Mouse (Mus musculus) midbrain, embryonic 13.5 days (tissue): ENCODE data around the gene Gm20683. TPM values are rescaled to one million over a fixed set of nuclear protein-coding genes. Genes with fewer than 3 reads are reported as not detected.

Experiments used
- ATAC-seq: fragments of 200-750 bp; cut with Nextera tagmentation; 2 replicates; pipeline ENCODE4 v1.8.0; 2017; ENCODE audit warnings: mild to moderate bottlenecking, moderate TSS enrichment, moderate library complexity
- H3K27ac ChIP-seq: fragments of 300-500 bp; sonication (generic); 2 replicates; pipeline ENCODE4 v1.5.1; 2015; ENCODE audit warnings: inconsistent platforms, mild to moderate bottlenecking, moderate library complexity
- H3K27me3 ChIP-seq: fragments of 300-500 bp; sonication (generic); 2 replicates; pipeline ENCODE4 v1.6.1; 2015; ENCODE audit warnings: mild to moderate bottlenecking, inconsistent platforms
- H3K36me3 ChIP-seq: fragments of 300-500 bp; sonication (generic); 2 replicates; pipeline ENCODE4 v1.6.1; 2015; ENCODE audit warnings: mild to moderate bottlenecking, inconsistent platforms
- H3K4me1 ChIP-seq: fragments of 300-500 bp; sonication (generic); replicated peaks from 2 replicates; pipeline ENCODE4 v1.6.1; 2015; ENCODE audit warnings: inconsistent platforms
- H3K4me2 ChIP-seq: fragments of 300-500 bp; sonication (generic); replicated peaks from 2 replicates; pipeline ENCODE4 v1.6.1; 2015; ENCODE audit warnings: moderate library complexity, mild to moderate bottlenecking, inconsistent platforms
- H3K4me3 ChIP-seq: fragments of 300-500 bp; sonication (generic); replicated peaks from 2 replicates; pipeline ENCODE4 v1.5.1; 2015; ENCODE audit warnings: mild to moderate bottlenecking, inconsistent platforms
- H3K9ac ChIP-seq: fragments of 300-500 bp; sonication (generic); replicated peaks from 2 replicates; pipeline ENCODE4 v1.6.1; 2015; ENCODE audit warnings: mild to moderate bottlenecking, inconsistent platforms
- H3K9me3 ChIP-seq: fragments of 300-500 bp; sonication (generic); 2 replicates; pipeline ENCODE4 v1.6.1; 2016; ENCODE audit warnings: mild to moderate bottlenecking, inconsistent platforms
- WGBS: fragments of 180-500 bp; shearing (Covaris S2); methylation state at CpG from one replicate; pipeline ENCODE4 v1.1.7; 2015; 5-methylcytosine and 5-hydroxymethylcytosine counted together
- polyA plus RNA-seq: library from polyadenylated mRNA; unstranded; fragments of >200 nt; fragmentation: Nextera tagmentation; extraction: Ambion mirVana; gene quantifications from 2 replicates; pipeline ENCODE4 v1.2.1, GENCODE M21; 2015

The Gm20683 gene
- polyA plus RNA-seq, 1 experiment from 2014 or later = 7.5 TPM

DNA sequence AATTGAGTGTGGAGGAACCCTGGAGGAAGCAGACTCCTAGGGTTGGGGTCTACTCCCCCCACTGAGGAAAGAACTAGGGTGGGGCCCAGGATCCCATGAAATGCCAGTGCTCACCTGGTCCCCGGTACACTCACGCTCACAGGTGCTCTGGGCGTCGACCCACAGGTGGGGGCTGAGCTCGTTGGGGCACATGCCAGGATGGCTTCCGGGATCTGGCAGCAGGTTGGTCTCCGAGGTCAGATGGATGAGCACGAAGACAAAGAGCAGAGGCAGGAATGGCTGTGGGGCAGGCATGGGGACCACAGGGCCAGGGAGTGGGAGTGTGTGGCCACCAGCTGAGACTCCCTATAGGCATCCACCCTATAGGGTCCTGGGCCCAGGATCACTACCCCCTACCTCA lies 38.2 kb upstream of the Gm20683 start:
- Histone ChIP-seq H3K36me3 (peaks cover 55% of the 10 kb centered on the region), H3K27ac (no peak overlapping the region), H3K9ac (0 out of 2 replicates have a peak overlapping the region, but pooled peaks have one; percentile 4), H3K9me3 (no peaks in the 10 kb centered on the region), H3K4me2 (no peak overlapping the region), H3K27me3 (no peaks in the 10 kb centered on the region), H3K4me3 (no peak overlapping the region), H3K4me1 (peaks cover 41% of the 10 kb centered on the region)
- ATAC-seq = no peak
- WGBS = 62% methylated on average over 8 of the region's 8 CpGs

DNA sequence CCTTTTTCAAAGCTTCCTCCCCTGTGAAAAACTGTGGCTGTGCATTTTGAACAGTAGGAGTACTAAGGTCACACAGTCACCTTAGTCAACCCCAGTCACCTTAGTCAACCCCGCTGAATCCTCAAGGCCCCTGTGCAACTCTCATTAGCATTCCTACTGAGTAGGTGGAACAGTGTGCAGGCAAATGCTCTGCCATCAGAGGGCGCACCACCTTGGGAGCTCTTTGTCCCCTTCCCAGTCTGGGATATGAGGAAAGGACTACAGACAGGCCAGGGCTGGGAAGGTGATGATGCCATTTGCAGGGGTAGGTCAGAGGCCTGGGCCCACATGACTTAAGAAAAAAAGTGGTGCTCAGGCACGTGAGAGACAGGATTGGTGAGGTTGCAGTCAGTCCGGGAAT lies 37.7 kb upstream of the Gm20683 start:
- H3K4me2 ChIP-seq = no peak overlapping the region
- no peak overlapping the region for H3K27ac ChIP-seq
- 46% methylated on average over 4 of the region's 4 CpGs for WGBS
- H3K9me3 ChIP-seq = no peaks in the 10 kb centered on the region
- no peak for ATAC-seq
- H3K9ac ChIP-seq = 0 out of 2 replicates have a peak overlapping the region, but pooled peaks have one; percentile 4
- H3K4me3 ChIP-seq = no peak overlapping the region
- H3K27me3 ChIP-seq = no peaks in the 10 kb centered on the region
- peaks cover 50% of the 10 kb centered on the region for H3K36me3 ChIP-seq
- peaks cover 44% of the 10 kb centered on the region for H3K4me1 ChIP-seq

DNA sequence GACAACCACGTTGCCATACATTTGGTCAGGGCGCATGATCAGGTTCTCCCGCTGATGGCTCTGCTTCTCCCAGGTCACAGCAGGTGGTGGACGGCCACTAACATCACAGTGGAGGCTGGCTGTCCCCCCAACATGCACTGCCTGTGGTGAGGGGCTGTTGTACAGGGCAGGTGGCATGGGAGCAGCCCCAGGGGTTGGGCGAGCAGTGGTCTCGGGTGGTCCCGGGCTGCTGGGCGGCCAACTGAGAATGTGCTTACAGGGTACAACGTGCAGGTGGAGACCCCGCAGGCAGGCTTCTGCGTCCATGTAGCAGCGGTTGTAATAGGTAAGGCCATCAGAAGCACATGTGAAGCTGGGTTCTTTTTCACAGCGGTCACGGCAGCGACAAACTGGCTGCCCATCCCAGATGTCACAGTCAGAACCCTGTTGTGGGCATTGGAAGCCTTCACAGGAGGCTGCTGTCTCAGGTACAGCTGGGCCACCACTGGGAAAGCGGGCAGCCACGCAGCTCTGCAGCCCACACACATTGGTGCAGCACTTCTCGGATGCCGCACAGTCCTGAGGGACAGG lies 37.1 kb upstream of the Gm20683 start:
- WGBS = 84% methylated on average over 19 of the region's 19 CpGs

DNA sequence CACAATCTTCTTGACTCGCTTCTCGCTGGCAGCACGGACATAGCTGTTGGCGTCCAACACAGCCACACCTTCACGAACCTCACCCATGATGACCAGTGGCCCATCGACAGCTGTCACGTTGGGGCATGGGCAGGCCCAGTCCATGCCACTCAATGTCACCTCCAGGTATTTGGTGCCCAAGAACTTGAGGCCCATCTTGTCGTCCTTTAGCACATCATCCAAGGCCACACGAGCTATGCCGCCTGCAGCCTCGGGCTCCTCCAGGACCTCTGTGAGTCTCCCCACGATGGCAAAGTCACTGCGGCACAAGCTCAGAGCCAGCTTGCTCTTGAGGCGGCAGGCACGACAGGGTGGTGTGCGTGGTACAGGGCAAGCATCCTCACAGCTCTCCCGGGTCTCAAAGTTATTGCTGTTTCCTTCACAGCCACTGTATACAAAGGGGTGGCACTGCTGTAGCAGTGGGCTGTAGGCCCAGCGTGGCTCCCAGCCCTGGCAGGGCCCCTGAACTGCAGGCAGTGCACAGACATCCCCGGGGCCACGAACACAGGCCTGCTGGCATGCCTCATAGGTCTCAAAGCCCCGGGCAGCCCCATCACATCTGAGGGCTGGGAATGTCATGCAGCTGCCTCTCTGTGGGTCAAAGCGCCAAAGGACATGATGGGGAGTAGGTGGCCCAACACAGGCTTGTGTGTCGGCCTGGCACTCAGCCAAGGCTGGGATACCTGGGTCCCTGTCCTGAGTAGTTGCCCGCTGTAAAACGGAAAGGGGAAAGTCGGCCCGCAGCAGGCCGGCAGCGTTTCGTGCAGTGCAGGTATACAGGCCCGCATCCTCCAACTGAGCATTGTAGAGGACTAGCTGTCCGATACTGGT lies 36.4 kb upstream of the Gm20683 start:
- 93% methylated on average over 32 of the region's 32 CpGs for WGBS
- Histone ChIP-seq H3K27me3 (no peaks in the 10 kb centered on the region), H3K27ac (no peak overlapping the region), H3K36me3 (peaks cover 37% of the 10 kb centered on the region), H3K9ac (no peak overlapping the region), H3K9me3 (no peaks in the 10 kb centered on the region), H3K4me2 (no peak overlapping the region), H3K4me1 (peaks cover 50% of the 10 kb centered on the region), H3K4me3 (no peak overlapping the region)
- ATAC-seq = no peak

More for the DNA sequence above, 37.1 kb upstream of the Gm20683 start:
- Histone ChIP-seq H3K9me3 (no peaks in the 10 kb centered on the region), H3K4me3 (no peak overlapping the region), H3K4me1 (peaks cover 50% of the 10 kb centered on the region), H3K9ac (no peak overlapping the region), H3K27ac (peak overlapping the region; percentile 15; the same call in 1 of the 2 replicates), H3K36me3 (peaks cover 45% of the 10 kb centered on the region), H3K4me2 (no peak overlapping the region), H3K27me3 (no peaks in the 10 kb centered on the region)
- no peak for ATAC-seq

DNA sequence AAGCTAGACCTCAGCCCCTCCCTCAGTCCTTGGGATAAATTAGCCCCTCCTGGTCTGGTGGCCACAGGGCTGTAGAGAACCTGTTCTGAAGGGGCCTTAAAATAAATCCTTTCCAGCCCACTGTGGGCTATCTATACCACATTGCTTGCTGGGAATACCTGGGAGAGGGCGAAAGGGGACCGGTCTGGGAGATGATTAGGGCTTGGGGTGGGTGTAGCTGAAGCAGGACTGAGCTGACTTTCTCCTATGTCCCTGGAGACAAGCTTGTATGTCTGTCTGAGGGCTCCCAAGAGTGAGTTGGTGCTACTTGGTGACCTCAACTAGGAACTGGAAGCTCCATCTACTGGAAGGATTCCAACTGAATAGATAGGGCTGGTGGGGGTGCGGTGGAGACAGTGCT lies 35.5 kb upstream of the Gm20683 start:
- H3K27me3 ChIP-seq = no peaks in the 10 kb centered on the region
- H3K36me3 ChIP-seq = peaks cover 28% of the 10 kb centered on the region
- H3K4me3 ChIP-seq = no peak overlapping the region
- H3K27ac ChIP-seq = no peak overlapping the region
- H3K4me1 ChIP-seq = peaks cover 49% of the 10 kb centered on the region
- WGBS = 90% methylated on average over 3 of the region's 3 CpGs
- no peak for ATAC-seq
- no peak overlapping the region for H3K9ac ChIP-seq
- no peaks in the 10 kb centered on the region for H3K9me3 ChIP-seq
- peak overlapping the region; percentile 95 for H3K4me2 ChIP-seq

DNA sequence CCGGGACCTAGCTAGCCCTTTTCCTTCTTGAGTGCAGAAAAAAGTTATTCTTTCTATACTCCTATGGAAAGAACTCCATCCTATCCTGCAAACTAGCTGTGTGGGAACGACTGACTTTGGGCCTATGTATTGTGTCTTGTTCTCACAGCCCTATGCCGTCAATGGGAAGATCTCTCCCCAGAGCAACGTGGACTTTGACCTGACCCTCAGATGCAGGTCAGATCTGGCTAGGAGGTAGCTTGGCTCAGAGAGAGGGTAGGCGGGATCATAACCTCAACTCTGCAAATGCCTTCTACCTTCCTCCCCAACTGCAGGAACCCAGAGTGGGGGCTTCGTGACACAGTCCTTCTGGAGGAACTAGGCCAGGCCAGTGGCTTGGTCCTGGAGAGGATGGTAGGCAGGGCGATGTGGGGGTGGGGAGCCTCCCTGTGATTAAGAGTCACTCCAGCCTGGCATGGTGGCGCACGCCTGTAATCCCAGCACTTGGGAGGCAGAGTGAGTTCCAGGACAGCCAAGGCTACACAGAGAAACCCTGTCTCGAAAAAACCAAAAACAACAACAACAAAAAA lies 34.9 kb upstream of the Gm20683 start:
- Histone ChIP-seq H3K36me3 (peaks cover 27% of the 10 kb centered on the region), H3K27ac (no peak overlapping the region), H3K9ac (peak overlapping the region; percentile 90), H3K9me3 (no peaks in the 10 kb centered on the region), H3K4me2 (peak overlapping the region; percentile 95), H3K27me3 (no peaks in the 10 kb centered on the region), H3K4me3 (peak overlapping the region; percentile 80), H3K4me1 (peaks cover 43% of the 10 kb centered on the region)
- WGBS = 61% methylated on average over 10 of the region's 10 CpGs
- no peak for ATAC-seq

DNA sequence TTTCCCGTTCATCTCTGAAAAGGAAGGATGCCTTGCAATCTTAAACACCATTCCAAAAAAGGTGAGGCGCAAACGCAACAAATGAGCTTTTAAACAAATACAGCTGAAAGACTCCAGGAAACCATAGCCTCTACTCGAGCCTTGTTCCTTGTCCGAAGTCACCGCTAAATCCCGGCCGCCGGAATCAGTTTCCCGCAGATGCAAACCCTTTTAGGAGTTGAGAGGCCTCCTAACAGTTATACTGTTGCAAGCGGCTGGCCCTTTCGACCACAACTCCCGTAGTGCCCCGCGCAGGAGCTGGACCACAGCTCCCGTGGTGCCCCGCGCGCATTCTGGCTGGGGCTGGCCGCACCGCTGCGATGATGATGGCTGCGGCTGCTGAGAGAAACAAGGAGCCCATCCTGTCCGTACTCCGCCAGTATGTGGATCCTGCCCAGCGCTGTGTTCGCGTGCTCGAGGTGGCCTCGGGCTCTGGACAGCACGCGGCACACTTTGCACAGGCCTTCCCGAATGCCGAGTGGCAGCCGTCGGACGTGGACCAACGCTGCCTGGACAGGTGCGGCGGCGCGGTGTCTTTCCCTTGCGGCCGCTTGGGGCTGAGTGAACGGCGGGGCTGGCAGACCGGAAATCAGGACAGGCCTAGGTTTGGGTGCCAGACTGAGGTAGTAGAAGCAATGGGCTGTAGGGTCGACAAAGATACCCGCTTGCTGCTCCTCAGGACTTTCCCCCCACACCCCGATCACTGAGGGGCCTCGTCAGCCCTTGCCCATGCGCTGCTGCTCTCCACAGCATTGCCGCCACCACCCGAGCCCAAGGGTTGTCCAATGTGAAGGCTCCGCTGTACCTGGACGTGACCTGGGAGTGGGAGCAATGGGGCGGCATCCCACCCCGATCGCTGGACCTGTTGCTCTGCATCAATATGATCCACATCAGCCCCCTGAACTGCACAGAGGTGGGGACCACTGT lies 33.9 kb upstream of the Gm20683 start:
- Histone ChIP-seq H3K4me1 (peaks cover 33% of the 10 kb centered on the region), H3K27me3 (no peaks in the 10 kb centered on the region), H3K27ac (peak overlapping the region; percentile 95), H3K4me3 (peak overlapping the region; percentile 80), H3K9me3 (no peaks in the 10 kb centered on the region), H3K9ac (peak overlapping the region; percentile 90), H3K4me2 (peak overlapping the region; percentile 95), H3K36me3 (peaks cover 27% of the 10 kb centered on the region)
- peak; percentile 94 for ATAC-seq
- WGBS = under 1% methylated on average over 59 of the region's 59 CpGs

DNA sequence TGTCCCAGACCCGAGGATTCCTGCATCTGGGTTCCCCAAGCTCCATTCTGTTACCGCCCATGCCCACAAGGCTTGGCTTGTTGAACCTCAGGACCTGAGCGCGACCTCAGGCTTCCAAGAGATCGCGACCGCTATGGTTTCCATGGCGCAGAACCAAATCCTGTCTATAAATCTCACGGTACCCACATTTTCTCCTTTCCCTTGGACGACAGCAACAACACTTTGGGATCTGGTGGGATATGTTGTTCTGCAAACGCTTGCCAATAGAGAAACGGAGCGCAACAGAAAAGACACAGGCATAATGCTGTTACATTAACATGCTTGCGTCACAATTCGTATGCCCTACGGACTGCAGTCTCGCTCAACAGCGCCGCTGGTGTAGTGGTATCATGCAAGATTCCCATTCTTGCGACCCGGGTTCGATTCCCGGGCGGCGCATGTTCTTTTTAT lies 33.2 kb upstream of the Gm20683 start, which contains the start of gene Mettl26:
Mettl26 (plus strand) TSS at position 354 of the 450 bp plus-strand sequence.
- H3K4me2 ChIP-seq = peak within 1 kb of the TSS; percentile 95
- peaks cover 26% of the 10 kb centered on the region for H3K4me1 ChIP-seq
- H3K4me3 ChIP-seq = peak within 1 kb of the TSS; percentile 80
- H3K9me3 ChIP-seq = no peaks in the 10 kb centered on the region
- no peaks in the 10 kb centered on the region for H3K27me3 ChIP-seq
- peak within 1 kb of the TSS; percentile 90 for H3K9ac ChIP-seq
- H3K27ac ChIP-seq = peak within 1 kb of the TSS; percentile 95
- WGBS = under 1% methylated on average over 25 of the region's 25 CpGs
- peak; percentile 53 for ATAC-seq
- H3K36me3 ChIP-seq = peaks cover 23% of the 10 kb centered on the region

DNA sequence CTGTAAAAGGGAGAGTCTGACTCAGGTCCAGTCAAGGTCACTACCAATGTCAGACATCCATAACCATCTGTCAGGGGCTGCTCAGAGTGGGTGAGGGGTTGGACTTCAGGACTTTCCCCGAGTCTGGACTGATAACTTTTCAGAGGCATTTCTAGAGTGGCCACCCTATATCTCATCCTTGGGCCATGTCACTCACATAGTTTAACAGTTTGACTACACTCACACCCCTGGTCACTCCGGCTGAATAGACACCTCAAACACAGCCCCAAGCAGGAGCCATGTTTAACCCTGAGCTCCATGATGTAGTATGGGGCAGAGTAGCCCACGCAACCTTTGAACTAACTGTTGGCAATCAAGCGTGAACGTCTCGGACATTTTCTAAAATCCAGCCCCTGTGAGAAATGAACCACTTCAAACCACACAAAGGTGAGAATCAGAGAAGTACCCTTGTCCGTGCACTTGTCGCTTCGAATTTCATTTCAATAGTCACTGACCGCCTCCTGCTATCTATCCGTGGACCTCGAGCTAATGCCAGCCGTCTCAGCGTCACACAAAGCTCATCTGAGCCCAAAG lies 32.7 kb upstream of the Gm20683 start:
- no peaks in the 10 kb centered on the region for H3K9me3 ChIP-seq
- H3K9ac ChIP-seq = peak overlapping the region; percentile 69
- peak overlapping the region; percentile 80 for H3K4me3 ChIP-seq
- WGBS = 6% methylated on average over 14 of the region's 14 CpGs
- peaks cover 25% of the 10 kb centered on the region for H3K4me1 ChIP-seq
- peak overlapping the region; percentile 95 for H3K27ac ChIP-seq
- H3K27me3 ChIP-seq = no peaks in the 10 kb centered on the region
- H3K4me2 ChIP-seq = peak overlapping the region; percentile 95
- peak; percentile 12; the same call in 1 of the 2 replicates for ATAC-seq
- H3K36me3 ChIP-seq = peaks cover 18% of the 10 kb centered on the region

DNA sequence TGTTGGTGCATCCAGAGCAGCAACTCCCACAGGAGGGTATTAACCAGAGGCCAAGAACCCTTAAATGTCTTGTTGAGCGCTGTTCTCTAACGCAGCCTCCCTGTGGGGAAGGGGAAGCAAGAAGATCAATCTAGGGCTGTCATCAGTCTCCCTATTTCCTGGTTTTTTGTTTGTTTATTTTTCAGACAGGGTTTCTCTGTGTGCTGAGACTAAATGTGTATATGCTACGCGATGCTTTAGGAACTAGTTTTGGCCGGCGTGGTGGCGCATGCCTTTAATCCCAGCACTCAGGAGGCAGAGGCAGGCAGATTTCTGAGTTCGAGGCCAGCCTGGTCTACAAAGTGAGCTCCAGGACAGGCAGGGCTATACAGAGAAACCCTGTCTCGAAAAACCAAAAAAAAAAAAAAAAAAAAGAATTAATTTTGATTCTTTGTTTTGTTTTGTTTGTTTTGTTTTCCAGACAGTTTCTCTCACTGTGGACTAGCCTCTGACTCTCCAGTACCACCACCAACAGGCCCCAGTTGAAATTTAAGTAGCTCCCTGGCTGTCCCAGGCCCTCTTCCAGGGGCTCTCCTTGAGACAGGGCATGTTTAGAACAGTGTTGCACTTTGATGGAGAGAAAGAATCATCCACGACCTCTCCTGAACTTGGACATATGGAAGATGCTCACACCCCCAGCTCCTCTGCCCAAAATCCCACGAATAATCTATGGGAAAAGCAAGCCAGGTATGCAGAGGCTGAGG lies 32.0 kb upstream of the Gm20683 start:
- no peaks in the 10 kb centered on the region for H3K27me3 ChIP-seq
- ATAC-seq = no peak
- H3K9ac ChIP-seq = peak overlapping the region; percentile 69; the same call in 1 of the 2 replicates
- peak overlapping the region; percentile 95 for H3K4me2 ChIP-seq
- no peak overlapping the region for H3K27ac ChIP-seq
- WGBS = 79% methylated on average over 11 of the region's 11 CpGs
- H3K4me3 ChIP-seq = peak overlapping the region; percentile 80
- no peaks in the 10 kb centered on the region for H3K9me3 ChIP-seq
- H3K36me3 ChIP-seq = peaks cover 11% of the 10 kb centered on the region
- peaks cover 31% of the 10 kb centered on the region for H3K4me1 ChIP-seq
